Mouse (Mus musculus) spleen, adult 12 weeks (tissue): ENCODE measurements around the gene A3galt2.

Experiments
- DNase-seq: peaks from one replicate; pipeline ENCODE4 v3.0.0; 2022; ENCODE audit warnings: low spot score

Gene A3galt2

DNA sequence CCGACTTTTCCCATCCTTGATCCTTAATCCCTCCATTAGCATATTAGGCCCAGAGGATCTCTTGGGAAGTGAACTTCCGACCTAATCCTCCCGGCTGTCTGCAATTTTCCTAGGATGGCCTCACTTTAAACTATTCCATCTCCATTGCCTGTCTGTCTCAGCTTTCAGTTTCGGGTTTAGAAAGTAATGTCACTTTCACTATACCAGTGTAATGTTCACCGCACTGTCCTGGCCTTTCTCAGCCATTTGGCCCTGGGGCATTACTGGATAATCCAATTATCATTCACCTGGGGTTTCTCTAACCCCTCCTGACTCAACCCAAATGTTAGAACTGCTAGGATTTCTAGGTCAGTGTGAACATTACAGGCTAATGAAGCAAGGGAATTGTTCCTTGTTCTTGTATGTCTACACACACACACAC is 26.7 kb upstream of the A3galt2 start:
- DNase-seq = no peak

DNA sequence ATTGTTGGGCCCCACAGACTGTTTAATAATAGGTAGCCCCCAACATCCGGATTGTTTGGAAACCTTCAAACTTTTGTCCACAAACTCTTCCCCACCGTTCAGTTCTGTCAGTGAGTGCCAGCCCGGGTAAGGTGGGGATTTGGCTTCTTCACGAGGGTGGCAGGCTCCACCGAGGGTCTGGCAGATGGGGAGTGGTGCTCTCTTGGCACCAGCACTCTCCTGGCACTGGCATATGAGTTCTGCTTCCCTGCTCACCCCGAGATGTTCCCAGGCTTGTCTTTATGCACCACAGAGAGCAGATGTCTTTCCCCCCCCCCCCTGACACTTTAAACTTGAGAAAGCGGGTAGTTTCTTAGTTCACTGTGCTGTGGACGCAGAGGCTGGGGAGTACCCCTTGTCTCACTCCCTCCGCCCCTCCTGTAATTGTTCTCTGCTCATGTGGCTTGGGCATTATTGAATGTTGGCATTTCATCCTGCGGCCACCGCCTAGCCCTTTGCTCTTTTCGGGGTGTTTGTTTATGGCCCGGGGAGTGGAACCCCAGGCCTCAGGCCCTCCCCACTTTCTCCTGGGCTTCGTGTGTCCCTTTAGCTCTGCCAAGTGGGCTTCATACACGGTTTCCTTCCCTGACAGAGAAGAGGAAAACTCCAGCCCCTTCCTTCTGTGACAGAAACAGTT is 26.0 kb upstream of the A3galt2 start:
- DNase-seq = no peak

DNA sequence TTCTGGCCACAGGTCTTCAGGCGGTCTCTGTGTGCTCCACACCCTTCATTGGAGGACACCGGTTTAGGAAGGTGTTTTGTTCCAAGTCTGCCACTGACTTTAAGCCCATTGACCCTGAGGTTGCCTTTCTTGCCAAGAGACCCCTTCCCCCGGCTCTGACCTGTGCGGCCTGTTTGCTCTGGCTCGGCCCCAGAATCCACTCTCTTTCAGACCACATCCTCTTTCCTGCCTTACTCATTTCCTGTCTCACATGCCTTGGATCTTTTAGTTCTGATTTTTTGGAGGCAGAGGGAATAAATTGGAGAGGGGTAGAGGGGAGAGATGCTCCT is 25.5 kb upstream of the A3galt2 start:
- DNase-seq = no peak

DNA sequence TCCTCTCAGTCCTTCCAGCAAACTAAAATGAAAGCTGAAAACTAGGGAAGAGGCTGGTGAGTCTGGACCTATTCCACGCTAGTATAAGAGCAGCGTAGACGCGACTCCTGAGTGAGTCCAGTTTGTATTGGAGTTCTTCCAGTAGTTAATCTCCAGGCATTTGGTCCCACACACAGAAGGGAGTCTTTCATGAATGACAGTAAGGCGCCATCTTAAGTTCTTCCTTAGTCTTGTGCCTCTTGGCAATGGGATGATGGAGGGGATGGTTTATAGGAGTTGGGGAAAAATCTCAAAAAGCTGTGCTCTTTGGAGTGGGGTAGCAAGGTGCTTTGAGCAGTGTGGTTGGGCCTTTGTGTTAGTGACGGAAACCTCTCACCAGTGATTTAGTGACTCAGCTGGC is 24.9 kb upstream of the A3galt2 start:
- no peak for DNase-seq

DNA sequence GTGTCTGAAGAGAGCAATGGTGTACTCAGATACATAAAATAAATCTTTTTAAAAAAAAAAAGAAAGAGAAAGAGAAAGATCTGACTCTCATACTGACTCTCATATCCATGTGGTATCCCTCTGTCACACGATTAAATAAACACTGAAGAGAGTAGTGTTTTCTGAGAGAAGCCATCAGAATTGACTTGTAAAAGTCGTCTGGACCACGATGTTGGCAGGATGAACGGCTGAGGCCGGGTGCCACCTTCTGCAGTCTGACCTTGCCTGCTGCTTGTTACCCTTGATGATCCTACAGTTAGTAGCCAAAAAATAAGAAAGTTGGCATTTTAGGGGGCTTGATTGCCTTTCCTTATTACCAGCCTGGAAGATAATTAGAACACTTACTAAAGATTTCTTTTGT is 22.4 kb upstream of the A3galt2 start:
- DNase-seq = no peak

DNA sequence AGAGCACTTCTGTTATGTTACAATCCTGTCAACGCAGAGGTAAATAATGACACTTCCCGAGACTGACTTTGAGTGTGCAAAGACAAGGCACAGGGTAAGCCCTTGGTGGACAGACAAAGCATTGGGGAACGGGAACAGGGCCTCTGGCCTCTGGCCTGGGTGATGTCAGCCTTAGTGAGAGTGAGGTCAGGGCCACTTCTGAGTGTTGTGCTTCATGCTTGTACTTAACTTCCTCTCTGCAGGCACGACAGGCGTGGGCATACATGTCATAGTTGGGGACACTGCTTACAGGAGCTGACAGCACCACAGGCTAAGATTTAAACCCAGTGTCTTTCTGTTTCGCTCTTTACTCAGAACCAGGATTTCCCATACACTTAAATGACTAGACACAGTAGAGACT is 21.7 kb upstream of the A3galt2 start:
- DNase-seq = no peak

DNA sequence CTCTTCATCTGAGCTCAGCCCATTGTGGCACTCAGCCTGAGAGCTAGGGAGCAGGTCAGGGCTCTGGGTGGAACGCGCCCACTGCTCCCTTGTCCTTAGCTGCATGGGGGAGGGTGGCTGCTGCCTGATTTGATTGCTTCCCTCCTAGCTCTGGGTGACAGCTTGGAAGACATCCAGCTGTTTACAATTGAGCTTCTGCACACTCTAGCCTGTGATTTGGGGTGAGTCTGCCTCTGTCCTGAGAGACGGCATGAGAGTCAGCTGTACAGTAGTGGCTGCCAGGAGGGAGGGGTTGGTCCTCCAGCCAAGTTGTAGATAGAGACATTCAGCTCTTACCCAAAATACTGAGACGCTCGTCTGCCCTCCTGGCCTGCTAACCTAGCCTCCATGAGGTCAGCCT is 20.9 kb upstream of the A3galt2 start:
- no peak for DNase-seq

DNA sequence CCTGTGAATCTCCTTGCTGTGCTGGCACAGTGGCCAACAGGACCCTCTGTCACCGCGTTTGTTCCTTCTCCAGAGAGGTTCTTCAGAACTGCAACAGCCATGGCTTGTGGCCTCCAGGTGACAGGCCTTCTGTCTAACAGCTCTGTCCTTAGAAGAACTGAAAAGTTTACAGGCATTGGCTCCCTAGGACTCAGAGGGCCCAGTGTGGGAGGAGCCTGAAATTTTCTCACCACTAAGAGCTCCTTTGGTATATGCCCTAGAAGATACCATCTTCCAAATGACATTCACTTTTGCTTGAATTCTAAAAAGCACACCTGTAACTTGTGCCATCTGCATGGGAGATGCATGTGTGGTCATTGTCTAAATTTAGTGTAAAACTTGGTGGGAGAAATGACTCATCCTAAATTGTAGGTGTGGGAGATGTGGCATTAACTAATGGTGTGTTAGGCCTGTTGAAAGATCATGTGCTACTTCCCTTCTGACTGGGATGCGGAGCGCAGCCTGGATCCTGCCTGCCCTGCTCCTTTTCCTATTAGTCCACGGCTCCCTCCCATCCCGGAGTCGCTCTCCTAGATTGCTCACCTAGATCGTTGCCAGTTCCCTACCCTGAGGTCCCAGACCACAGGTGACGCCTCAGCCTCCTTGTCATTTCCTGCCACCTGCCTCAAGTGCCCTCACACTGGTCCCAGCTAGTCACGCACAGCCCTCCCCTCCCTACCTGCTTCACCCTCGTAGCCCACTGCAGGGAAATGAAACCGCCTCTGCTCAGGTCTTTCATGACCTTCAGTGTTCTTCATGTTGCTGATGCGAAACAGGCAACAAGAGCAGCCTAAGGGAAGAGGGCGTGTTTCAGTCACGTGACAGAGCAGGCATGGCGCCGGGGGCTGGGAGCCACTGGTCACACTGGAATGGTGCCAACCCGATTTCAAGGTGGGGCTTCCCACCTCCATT is 20.2 kb upstream of the A3galt2 start:
- DNase-seq = peak; percentile 43

DNA sequence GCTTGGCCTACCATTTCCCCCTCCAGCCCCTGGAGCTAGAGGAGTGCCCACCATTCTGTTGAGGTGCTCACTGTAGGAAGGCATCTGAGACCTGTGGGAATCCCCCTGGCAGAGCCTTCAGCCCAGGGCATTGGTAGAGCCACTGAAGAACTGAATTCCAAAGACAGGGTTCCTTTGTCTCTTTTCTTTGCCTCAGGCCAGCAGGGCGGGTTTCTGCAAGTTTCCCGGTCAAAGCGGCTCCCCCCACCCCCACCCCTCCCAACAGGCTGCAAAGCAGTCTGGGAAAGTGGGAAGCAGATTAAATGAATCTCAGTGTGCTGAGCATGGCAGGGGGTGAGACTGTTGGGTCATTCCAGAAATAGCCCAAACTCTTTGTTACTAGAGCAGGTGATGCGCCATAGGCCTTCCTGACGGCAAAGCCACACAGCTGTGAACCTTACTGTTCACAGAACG is 18.0 kb upstream of the A3galt2 start:
- DNase-seq = no peak

DNA sequence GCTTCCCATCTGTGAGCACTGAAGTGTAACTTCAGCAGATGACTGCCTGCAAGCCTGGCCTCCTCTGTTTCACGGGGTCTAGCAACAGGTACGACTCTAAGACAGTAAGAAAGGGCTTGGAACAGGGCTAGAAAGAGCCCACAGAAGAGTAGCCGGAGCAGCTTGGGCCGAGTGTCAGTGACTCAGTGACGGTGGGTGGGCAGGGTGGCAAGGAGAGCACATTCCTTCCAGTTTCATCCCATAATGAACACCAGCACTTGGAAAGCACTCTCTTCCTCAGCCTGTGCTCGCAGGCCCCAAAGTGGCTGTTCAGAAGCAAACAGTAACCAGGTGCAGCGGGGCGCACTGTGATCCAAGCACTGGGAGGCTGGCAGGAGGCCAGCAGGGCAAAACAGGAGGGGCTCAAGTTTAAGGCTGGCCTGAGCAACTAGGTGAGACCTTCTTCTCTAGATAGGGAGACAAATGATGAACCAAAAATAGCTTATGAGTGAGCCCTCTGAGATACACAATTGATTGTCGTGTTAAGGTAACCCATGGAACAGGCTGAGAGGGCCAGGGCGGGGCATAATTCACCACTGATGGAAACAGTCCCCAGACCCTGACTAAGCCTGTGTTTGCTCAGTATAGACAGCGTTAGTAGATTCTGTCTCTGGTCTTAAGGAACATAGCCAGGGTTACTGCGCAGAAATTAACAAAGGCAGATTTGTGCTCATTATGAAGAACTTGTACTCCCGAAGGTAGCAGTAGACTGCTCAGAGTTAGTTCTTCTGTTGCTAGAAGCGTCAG is 17.1 kb upstream of the A3galt2 start:
- no peak for DNase-seq

DNA sequence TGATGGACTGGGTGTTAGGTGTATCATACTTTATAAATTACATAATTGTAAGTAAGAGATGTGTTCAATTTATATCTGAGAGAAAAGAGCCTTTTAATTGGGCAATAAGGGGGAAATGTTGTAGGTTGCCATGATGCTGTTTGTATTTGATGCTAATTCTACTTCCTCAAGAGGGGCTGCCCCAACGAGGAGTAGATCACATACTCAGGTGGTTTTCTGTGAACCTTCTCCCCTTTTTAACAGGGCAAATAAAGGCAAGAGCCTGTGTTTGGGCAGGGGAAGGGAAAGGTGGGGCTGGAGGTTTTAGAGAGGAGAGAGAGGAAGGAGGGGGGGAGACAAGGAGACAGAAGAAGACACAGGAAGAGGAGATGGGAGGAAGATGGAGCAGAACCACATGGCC is 14.3 kb upstream of the A3galt2 start:
- no peak for DNase-seq

DNA sequence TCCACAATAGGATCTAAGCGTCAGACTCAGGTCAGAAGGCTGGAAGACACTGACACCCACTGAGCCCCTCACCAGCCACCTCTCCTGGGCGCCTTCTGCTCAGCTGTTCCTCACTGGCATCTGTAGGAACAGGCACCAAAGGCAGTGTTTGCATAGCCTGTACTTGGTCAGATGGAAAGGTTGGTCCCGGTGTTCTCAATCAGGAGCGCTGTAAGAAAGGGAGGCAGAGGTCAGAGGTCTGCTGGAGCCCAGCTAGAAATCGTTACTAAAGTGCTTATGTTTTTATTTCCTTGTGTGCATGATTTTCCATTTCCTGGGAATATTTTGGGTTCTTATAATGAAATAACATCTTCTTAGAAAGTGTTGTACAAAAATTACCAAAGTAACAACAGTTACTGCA is 13.3 kb upstream of the A3galt2 start:
- no peak for DNase-seq

DNA sequence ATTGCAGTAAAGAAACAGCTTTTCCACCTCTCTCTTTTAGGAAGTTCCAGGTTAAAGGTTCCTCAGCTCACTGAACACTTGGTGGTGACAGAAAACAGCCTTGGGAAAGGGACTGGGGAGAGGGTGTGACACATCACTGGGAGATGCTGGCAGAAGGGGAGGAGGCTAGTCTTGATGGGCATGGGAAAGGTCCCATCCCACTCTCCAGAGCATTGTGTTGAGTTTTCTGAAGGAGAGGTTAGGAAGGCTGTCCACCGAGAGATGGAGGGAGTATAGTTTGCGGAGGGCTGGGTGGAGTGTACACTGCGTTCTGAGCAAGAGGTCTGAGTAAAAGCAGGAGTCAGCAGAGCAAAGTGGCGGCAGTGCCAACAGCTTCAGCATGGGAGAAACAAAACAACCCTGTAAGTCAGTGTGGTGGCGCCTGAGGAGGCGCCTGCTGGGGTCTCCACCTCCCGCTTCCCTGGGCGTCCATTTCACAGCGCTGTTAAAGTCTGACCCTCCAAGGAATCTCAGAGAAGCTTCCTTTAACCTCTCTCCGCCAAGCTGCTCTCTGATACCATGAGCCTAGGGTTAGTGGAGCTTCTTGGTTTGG is 12.7 kb upstream of the A3galt2 start:
- DNase-seq = no peak

DNA sequence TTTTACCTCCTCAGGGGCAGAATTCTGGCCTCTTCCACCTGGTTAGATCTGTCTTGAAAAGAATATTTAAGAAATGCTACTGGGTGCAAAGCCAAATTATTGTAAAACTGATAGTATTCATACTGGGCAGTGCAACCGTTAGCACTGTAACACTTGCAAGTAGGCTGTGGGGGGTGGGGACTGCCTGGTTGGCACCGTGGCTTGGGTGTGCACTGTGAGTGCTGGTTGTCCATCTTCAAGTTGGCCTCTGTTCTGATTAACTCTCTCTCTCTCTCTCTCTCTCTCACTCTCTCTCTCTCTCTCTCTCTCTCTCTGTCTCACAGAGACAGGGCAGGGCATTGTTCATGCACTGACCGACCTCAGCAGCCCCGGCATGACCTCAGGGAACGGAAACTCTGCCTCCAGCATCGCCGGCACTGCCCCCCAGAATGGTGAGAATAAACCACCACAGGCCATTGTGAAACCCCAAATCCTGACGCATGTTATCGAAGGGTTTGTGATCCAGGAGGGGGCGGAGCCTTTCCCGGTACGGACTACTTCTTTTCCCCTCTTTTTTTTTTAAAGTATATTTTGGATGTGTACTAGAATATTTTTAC is 12.0 kb upstream of the A3galt2 start:
- no peak for DNase-seq

DNA sequence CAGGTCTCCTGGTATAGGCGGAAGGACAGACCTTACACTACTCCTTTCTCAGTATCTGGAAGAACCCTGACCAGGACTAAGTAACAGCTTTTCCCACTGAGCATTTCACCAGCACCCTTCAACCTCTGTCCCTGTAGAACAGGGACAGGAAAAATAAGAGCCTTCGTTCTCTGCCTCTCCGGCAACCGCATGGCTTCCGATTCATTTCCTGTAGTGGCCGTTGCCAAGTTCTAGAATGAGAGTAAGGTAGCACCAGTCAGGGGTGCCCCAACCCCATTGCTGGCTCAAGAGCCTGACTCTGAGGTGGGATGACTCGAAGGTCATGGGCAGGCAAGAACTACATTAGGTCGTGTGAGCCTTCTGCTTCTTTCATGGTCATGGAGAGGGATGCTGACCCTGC is 10.0 kb upstream of the A3galt2 start:
- DNase-seq = no peak

DNA sequence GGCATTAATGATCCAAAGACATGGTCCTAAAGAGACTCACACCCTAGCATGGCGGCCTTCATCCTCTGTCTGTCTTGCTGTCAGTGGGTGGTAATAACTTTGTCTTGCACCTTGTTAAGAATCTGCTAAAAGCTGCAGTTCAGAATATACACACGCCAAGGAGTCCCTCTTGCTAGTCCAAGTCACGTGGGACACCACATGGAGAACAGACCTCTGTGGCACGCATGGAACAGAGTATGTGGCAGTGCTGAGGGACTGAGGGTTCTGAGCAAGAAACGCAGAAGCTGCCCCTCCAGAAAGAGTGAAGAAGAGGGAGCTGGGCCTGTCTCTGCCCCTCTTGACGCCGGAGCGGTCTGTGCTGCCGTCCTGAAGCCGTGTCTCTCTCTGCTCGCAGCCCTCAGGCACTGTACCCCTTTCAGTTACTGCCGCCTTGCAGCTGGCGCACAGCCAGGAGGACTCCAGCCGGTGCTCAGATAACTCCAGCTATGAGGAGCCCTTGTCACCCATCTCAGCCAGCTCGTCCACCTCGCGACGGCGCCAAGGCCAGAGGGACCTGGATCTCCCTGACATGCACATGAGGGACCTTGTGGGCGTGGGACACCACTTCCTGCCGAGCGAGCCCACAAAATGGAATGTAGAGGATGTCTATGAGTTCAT is 7.4 kb upstream of the A3galt2 start:
- peak; percentile 28 for DNase-seq

DNA sequence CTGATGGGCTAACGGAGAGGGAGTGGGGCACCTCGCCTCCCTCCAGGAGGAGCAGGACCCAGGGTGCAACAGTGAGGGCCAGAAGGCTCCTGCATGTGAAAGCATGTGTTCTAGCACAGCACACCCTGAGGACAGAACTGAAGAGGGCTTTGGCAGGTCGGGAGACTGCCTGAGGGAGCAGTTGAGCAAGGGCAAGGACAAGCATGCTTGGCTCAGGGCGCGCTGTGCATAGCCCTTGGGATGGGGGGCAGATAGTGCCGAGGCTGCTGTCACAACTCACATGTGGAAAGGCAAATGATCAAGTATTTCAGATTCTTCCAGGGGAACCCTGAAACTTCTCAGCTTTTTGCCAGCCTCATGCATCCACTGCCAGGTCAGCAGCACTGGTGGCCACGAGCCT is 6.9 kb upstream of the A3galt2 start:
- no peak for DNase-seq

DNA sequence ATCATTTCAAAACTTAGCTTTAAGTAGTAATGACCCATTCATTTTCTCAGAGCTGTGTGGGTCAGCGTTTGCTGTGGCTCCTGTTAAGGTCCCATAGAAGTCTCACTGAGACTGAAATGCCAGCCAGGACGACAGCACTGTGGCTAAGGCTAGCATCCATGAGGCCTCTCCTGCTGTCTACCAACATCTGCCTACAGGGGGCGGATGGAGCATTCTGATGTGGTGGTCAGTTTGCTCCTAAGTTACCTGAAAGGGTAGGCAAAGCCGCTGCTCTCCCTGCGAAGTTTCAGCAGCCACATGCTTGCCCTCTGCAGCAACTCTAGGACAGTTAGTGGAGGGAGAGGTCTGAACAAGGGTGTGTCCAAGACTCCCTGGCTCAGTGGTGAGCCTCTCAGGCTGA is 4.2 kb upstream of the A3galt2 start:
- DNase-seq = no peak

DNA sequence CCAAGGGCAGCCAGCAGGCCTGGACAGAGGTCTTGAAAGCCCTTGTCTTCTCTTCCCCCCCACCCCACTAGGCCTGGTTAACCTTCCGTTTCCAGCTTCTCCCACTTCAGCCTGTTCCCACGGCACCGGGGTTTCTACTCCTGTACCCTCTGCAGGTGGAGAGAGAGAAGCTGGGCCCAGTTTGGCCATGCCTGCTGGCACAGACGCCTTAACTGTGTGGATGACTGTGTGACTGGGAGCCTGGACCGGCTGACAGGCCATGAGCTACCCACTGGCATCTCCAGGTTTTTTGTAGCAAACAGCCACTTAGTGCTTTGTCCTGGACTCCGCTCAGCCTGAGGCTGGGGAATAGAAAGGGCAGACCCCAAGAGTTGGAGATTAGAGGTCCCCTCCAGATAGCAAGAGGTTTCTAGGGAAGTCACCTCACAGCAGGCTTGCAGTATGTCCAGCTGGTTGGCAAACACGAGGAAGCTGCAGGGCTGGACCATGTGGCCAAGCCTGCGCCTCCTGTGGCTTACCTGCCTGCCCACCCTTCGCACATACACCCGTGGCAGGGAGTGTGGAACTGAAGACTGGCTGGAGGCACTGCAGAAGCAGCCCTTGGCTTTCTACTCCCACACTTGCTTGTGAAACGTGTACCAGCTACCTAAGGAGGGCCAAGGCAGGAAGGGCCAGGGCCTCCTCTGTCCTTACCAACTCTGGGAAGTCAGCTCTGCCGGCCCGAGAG is 3.0 kb upstream of the A3galt2 start:
- DNase-seq = no peak

DNA sequence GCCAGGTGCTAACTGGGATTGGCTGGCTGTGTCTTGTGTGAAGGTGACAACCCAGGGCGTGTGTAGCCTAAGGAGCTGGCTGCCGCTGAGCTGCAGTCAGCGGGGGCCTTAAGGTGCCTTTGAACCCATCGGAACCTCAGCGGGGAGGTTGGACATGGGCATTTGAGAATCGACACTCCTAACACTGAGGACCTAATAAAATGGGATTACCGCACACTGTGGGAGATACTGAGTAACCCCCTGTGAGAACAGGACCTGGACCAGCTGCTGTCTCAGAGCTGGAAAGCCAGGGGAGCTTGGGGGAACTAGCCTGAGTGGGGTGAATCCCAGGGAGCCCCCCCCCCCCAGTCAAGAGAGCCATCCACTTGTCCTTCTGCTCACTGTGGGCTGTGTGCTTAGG is 1.6 kb upstream of the A3galt2 start:
- DNase-seq = no peak

DNA sequence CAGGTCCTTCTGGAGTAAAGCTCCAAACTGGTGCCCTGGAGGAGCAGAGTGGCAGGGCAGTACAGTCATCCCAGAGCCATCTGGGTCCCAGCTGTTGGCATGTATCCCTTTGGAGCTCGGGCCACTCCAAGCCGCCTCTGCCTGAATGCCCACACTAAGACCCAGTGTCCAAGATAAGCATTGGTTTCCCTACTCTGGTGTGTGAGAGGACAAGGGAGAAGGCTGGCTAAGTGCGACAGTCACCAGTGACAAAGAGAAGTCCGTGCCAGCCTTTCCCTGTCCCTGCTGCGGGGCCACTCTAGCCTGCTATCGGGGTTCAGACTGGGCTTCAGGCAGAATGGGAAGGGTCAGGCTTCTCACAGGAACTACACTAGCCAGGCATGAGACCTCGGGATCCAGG is 736 bp downstream of the A3galt2 start:
- no peak for DNase-seq
